Mouse (Mus musculus): ENCODE measurements around the gene Lrrc1. TPM values are rescaled to one million over a fixed set of nuclear protein-coding genes. Genes with fewer than 3 reads are reported as not detected.

Lrrc1 gene
- polyA plus RNA-seq, 1 experiment, result 12.8 TPM

GRCm38 (mm10) chr9:77397027-77397426 lies 147.6 kb downstream of the Lrrc1 start:
- H3K4me3 ChIP-seq (ENCODE audit: insufficient read depth, low read length), result no peak overlapping the region
- no peaks in the 10 kb centered on the region for H3K4me1 ChIP-seq (ENCODE audit: control insufficient read depth, insufficient read depth, low read length)
- TF ChIP-seq POLR2A (IDR thresholded peaks at IDR 0.05; ENCODE audit: extremely low read depth, insufficient read depth, low read length) (no peak), CTCF (IDR thresholded peaks at IDR 0.05; ENCODE audit: extremely low read depth, insufficient read depth, low read length) (no peak)
- no peak overlapping the region for H3K27ac ChIP-seq (ENCODE audit: insufficient read depth, low read length)

DNA sequence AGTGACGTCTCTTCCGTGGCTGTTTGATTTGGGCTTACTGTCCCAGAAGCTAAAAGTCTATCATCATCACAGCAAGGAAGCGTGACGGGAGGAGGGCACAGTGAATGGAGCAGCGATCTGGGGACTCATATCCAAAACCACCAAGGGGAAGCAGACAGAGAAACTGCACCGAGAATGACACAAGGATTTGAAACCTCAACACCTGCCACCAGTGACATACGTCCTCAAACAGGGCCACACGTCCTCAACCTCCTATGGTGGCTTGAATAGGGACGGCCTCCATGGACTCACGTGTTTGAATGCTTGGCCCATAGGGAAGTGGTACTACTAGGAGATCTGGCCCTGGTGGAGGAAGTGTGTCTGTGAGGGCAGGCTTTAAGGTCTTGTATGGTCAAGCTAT lies 153.4 kb downstream of the Lrrc1 start:
- no peak overlapping the region for H3K27ac ChIP-seq (ENCODE audit: insufficient read depth, low read length)
- H3K4me3 ChIP-seq (ENCODE audit: insufficient read depth, low read length), result no peak overlapping the region
- no peak for TF ChIP-seq POLR2A (IDR thresholded peaks at IDR 0.05; ENCODE audit: extremely low read depth, insufficient read depth, low read length)
- TF ChIP-seq CTCF (IDR thresholded peaks at IDR 0.05; ENCODE audit: extremely low read depth, insufficient read depth, low read length), result no peak
- H3K4me1 ChIP-seq (ENCODE audit: control insufficient read depth, insufficient read depth, low read length), result no peaks in the 10 kb centered on the region

- Histone ChIP-seq H3K27ac (ENCODE audit: insufficient read depth, low read length) (no peak overlapping the region), H3K4me3 (ENCODE audit: insufficient read depth, low read length) (no peak overlapping the region), H3K4me1 (ENCODE audit: control insufficient read depth, insufficient read depth, low read length) (no peaks in the 10 kb centered on the region)
- TF ChIP-seq CTCF (IDR thresholded peaks at IDR 0.05; ENCODE audit: extremely low read depth, insufficient read depth, low read length) (no peak), POLR2A (IDR thresholded peaks at IDR 0.05; ENCODE audit: extremely low read depth, insufficient read depth, low read length) (no peak)
These were observed 155.7 kb downstream of the Lrrc1 start for GRCm38 (mm10) chr9:77388956-77389355.

GRCm38 (mm10) chr9:77386751-77387150 lies 157.9 kb downstream of the Lrrc1 start:
- TF ChIP-seq CTCF (IDR thresholded peaks at IDR 0.05; ENCODE audit: extremely low read depth, insufficient read depth, low read length), result no peak
- TF ChIP-seq POLR2A (IDR thresholded peaks at IDR 0.05; ENCODE audit: extremely low read depth, insufficient read depth, low read length), result no peak
- no peak overlapping the region for H3K4me3 ChIP-seq (ENCODE audit: insufficient read depth, low read length)

DNA sequence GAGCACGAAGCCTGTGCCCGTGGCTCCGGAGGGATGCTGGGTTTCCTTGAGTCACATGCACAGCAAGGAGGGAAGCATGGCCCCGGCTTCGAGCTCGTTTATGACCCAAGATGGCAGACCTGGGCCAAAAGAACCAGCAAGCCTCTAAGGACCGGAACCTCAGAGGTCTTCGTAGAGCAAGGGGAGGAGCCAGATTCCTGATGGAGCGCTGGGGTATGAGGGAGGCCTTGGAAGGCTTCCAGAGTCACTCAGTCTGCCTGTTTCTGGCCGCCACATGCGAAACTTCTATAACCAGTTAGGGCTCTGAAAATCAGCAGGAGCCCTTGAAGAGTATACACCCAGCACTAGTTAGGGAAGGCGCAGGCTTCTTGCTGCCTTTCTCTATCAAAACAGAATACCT lies 159.1 kb downstream of the Lrrc1 start:
- Histone ChIP-seq H3K4me1 (ENCODE audit: control insufficient read depth, insufficient read depth, low read length) (no peaks in the 10 kb centered on the region), H3K27ac (ENCODE audit: insufficient read depth, low read length) (no peak overlapping the region), H3K4me3 (ENCODE audit: insufficient read depth, low read length) (no peak overlapping the region)
- TF ChIP-seq CTCF (IDR thresholded peaks at IDR 0.05; ENCODE audit: extremely low read depth, insufficient read depth, low read length) (no peak), POLR2A (IDR thresholded peaks at IDR 0.05; ENCODE audit: extremely low read depth, insufficient read depth, low read length) (no peak)

More at GRCm38 (mm10) chr9:77386751-77387150, 157.9 kb downstream of the Lrrc1 start:
- Histone ChIP-seq H3K4me1 (ENCODE audit: control insufficient read depth, insufficient read depth, low read length) (no peaks in the 10 kb centered on the region), H3K27ac (ENCODE audit: insufficient read depth, low read length) (no peak overlapping the region)

DNA sequence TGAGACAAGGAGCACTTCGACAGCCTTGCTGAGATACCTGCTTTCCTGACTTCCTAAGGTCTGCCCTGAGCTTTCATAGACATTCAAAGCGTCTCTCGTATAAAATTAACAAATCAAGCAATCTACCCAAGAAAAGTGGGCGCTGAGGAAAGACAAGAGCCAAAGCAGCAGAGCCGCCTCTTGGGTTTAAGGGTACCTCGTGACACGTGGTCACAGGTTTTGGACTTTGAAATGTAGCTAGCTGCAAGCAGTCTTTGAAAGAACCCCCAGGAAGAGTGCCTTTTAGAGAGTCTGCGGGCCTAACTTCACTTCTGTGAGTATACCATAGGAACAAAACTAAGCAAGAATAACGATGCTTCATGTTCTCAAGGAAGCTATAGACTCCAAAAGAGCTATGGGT lies 160.0 kb downstream of the Lrrc1 start:
- no peaks in the 10 kb centered on the region for H3K4me1 ChIP-seq (ENCODE audit: control insufficient read depth, insufficient read depth, low read length)
- H3K27ac ChIP-seq (ENCODE audit: insufficient read depth, low read length), result no peak overlapping the region
- no peak overlapping the region for H3K4me3 ChIP-seq (ENCODE audit: insufficient read depth, low read length)
- TF ChIP-seq CTCF (IDR thresholded peaks at IDR 0.05; ENCODE audit: extremely low read depth, insufficient read depth, low read length), result no peak
- no peak for TF ChIP-seq POLR2A (IDR thresholded peaks at IDR 0.05; ENCODE audit: extremely low read depth, insufficient read depth, low read length)

DNA sequence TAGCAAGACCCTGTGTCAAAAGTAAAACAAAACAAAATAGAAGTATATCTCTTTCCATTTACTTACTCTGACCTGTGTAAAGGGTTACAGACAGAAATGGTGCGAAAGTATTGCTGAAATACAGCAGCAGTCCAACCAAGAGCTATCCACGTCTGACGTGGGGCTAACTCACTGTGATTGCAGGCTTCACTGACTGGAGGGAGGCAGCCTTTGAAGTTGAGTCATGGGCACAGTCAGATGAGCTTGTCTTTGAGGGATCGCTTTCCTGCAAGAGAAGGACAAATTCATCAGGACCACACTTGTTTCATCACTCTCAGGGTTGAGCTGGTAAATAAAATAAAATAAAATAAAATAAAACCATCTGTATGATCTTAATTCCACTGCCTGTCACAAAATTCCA lies 160.7 kb downstream of the Lrrc1 start:
- no peaks in the 10 kb centered on the region for H3K4me1 ChIP-seq (ENCODE audit: control insufficient read depth, insufficient read depth, low read length)

GRCm38 (mm10) chr9:77382514-77382913 lies 162.2 kb downstream of the Lrrc1 start:
- no peak overlapping the region for H3K4me3 ChIP-seq (ENCODE audit: insufficient read depth, low read length)
- TF ChIP-seq POLR2A (IDR thresholded peaks at IDR 0.05; ENCODE audit: extremely low read depth, insufficient read depth, low read length) (no peak), CTCF (IDR thresholded peaks at IDR 0.05; ENCODE audit: extremely low read depth, insufficient read depth, low read length) (no peak)
- H3K27ac ChIP-seq (ENCODE audit: insufficient read depth, low read length), result no peak overlapping the region
- H3K4me1 ChIP-seq (ENCODE audit: control insufficient read depth, insufficient read depth, low read length), result no peaks in the 10 kb centered on the region

More for the DNA sequence above, 160.7 kb downstream of the Lrrc1 start:
- H3K4me3 ChIP-seq (ENCODE audit: insufficient read depth, low read length), result no peak overlapping the region
- TF ChIP-seq CTCF (IDR thresholded peaks at IDR 0.05; ENCODE audit: extremely low read depth, insufficient read depth, low read length), result no peak
- no peak for TF ChIP-seq POLR2A (IDR thresholded peaks at IDR 0.05; ENCODE audit: extremely low read depth, insufficient read depth, low read length)
- H3K27ac ChIP-seq (ENCODE audit: insufficient read depth, low read length), result no peak overlapping the region

- Histone ChIP-seq H3K4me1 (ENCODE audit: control insufficient read depth, insufficient read depth, low read length) (no peaks in the 10 kb centered on the region), H3K27ac (ENCODE audit: insufficient read depth, low read length) (no peak overlapping the region), H3K4me3 (ENCODE audit: insufficient read depth, low read length) (no peak overlapping the region)
- TF ChIP-seq POLR2A (IDR thresholded peaks at IDR 0.05; ENCODE audit: extremely low read depth, insufficient read depth, low read length), result no peak
- TF ChIP-seq CTCF (IDR thresholded peaks at IDR 0.05; ENCODE audit: extremely low read depth, insufficient read depth, low read length), result peak; percentile 83
These were observed 163.1 kb downstream of the Lrrc1 start for GRCm38 (mm10) chr9:77381565-77381964.

Other genes with a start within 250 kb of the Lrrc1 start
- 82.2 and 86.5 TPM in 2 replicates for gene Mlip, start 191.9 kb downstream of the Lrrc1 start, polyA plus RNA-seq (2012; rRNA removed)
- 0.06 and 0.09 TPM in 2 replicates for gene Klhl31, start 91.6 kb upstream of the Lrrc1 start, polyA plus RNA-seq (2012; rRNA removed)
- 37.1 and 39.4 TPM in 2 replicates for gene Gclc, start 209.7 kb upstream of the Lrrc1 start, polyA plus RNA-seq (2012; rRNA removed)